Mouse (Mus musculus): ENCODE data around the gene Olfr168. TPM values are rescaled to one million over a fixed set of nuclear protein-coding genes. Genes with fewer than 3 reads are reported as not detected.
"Not testable (repeated sequence)": the region's sequence is repeated elsewhere in the genome, so short reads cannot be mapped to it uniquely, and the experiment has no call there.

Gene Olfr168
- not detected for total RNA-seq (2018; cell fraction: chromatin; rRNA removed)
- total RNA-seq (2018; cell fraction: cytosol; rRNA removed) = not detected
- not detected for total RNA-seq (2018; cell fraction: nucleus; rRNA removed)
- polyA plus RNA-seq (2018) = not detected in 3 replicates

DNA sequence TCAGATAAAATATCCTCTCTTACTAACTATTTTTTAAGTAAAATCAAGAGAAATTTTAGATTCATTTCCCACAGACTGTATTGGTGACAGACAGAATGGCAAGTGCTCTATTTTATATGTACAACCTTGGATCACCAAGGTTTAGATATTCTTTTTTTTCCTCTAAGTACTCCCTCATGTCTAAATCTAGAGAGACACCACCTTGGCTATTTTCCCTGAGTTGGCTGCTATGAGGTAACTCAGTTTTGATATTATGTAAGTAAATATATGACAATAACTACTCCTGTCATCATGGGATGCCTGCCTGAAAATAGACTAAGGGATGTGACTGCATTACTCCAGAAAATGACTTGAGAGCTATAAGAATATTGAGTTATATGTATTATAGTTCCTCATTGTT is at the start of gene Olfr168:
Olfr168 (minus strand) TSS at position 101 of the 400 bp plus-strand sequence.
- H3K4me3 ChIP-seq (ENCODE audit: inconsistent target) = no peak within 1 kb of the TSS
- no peak within 1 kb of the TSS for H3K27ac ChIP-seq
- H3K36me3 ChIP-seq (ENCODE audit: inconsistent target) = no peaks in the 10 kb centered on the region
- H3K79me2 ChIP-seq (ENCODE audit: inconsistent target) = no peaks in the 10 kb centered on the region

GRCm38 (mm10) chr16:19571709-19572108 is 36.4 kb upstream of the Olfr168 start, which contains the start of gene Olfr169:
Gene Olfr169, minus strand, starts transcription at chr16:19571809.
- not testable (repeated sequence) for H3K79me2 ChIP-seq (ENCODE audit: inconsistent target); H3K36me3 ChIP-seq (ENCODE audit: inconsistent target); H3K27ac ChIP-seq; H3K4me3 ChIP-seq (ENCODE audit: inconsistent target)
- no CpG with 5 or more reads among the region's 2 CpGs for WGBS (ENCODE audit: missing documents)

DNA sequence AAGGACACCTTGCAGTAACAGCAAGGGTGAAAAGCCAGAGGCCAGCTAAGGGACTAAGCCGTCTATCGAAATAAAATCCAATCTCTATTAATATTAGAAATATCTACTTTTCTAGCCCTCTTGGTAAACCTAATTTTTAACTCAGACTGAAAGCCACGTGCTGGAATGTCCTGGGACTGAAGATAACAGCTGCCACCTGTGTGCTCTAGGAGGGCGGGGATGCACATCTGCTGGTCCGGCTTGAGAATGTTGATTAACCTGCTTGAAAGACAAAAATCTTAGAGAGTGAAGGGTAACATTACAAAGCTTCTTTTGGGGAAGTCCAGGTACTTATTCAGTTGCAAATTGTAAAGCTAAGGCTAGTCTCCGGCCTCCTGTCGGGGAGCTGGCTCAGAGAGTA is 18.1 kb upstream of the Olfr168 start:
- WGBS (ENCODE audit: missing documents) = 92% methylated on average over 6 of the region's 7 CpGs
- not testable (repeated sequence) for H3K27ac ChIP-seq; H3K4me3 ChIP-seq (ENCODE audit: inconsistent target); H3K36me3 ChIP-seq (ENCODE audit: inconsistent target); H3K79me2 ChIP-seq (ENCODE audit: inconsistent target)

DNA sequence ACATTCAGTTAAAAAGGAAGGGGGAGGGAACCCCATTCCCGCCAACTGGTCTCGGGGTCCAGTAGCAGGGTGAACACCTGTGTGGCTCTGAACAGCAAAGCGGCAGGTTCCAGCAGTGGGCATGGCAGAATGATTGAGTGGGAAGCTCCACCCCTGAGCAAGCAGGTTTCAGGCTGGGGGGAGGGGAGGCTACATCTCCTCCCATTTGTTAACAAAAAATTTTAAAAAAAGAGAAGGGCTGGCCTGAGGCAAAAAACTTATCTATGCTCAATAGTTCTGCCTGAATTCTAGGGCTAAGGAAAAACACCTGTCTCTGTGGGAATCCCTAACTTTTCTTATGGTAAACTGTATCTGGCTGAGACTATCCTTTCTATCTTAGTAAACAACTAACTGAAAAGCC is 16.9 kb upstream of the Olfr168 start:
- H3K27ac ChIP-seq; H3K79me2 ChIP-seq (ENCODE audit: inconsistent target); H3K4me3 ChIP-seq (ENCODE audit: inconsistent target); H3K36me3 ChIP-seq (ENCODE audit: inconsistent target): not testable (repeated sequence)
- no CpG with 5 or more reads among the region's 3 CpGs for WGBS (ENCODE audit: missing documents)

GRCm38 (mm10) chr16:19522166-19522565 is 13.2 kb downstream of the Olfr168 start, which contains the start of gene Olfr167:
Gene Olfr167, minus strand, starts transcription at chr16:19522266.
- Histone ChIP-seq H3K79me2 (ENCODE audit: inconsistent target) (no peaks in the 10 kb centered on the region), H3K27ac (no peak within 1 kb of the TSS), H3K4me3 (ENCODE audit: inconsistent target) (no peak within 1 kb of the TSS), H3K36me3 (ENCODE audit: inconsistent target) (no peaks in the 10 kb centered on the region)
- 83% methylated on average over 2 of the region's 2 CpGs for WGBS (ENCODE audit: missing documents)

DNA sequence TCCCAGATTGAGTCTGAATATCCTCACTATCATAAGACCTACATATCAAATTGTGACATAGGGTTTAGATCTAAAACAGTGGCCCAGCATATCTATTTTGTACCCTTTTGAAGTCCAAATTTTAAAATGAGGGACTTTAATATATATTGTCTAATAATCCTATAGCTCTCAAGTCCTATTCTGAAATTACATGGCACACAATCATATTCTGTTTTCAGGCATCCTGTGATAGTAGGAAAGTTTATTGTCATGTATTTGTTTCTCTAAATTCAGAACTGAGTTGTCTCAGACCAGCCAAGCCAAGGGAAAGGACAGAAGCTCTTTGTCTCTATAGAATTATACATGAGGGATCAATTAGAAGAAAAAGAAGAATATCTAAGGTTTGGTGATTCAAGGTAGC is 52.0 kb downstream of the Olfr168 start, which contains the start of gene Olfr166:
Olfr166 (plus strand) TSS at position 301 of the 400 bp plus-strand sequence.
- H3K79me2 ChIP-seq (ENCODE audit: inconsistent target) = no peaks in the 10 kb centered on the region
- H3K4me3 ChIP-seq (ENCODE audit: inconsistent target) = no peak within 1 kb of the TSS
- no peak within 1 kb of the TSS for H3K27ac ChIP-seq
- H3K36me3 ChIP-seq (ENCODE audit: inconsistent target) = no peaks in the 10 kb centered on the region

Other genes starting within 250 kb of the Olfr168 start
- gene Olfr164, start 221.5 kb downstream of the Olfr168 start, polyA plus RNA-seq (2018) = not detected in 3 replicates
- gene Olfr165, start 112.4 kb downstream of the Olfr168 start, polyA plus RNA-seq (2018) = not detected in 3 replicates
- gene Olfr166, start 51.9 kb downstream of the Olfr168 start, polyA plus RNA-seq (2018) = not detected in 3 replicates
- gene Olfr167, start 13.3 kb downstream of the Olfr168 start, polyA plus RNA-seq (2018) = not detected in 3 replicates
- not detected in 3 replicates for gene Olfr169, start 36.3 kb upstream of the Olfr168 start, polyA plus RNA-seq (2018)
- not detected in 3 replicates for gene Olfr170, start 76.3 kb upstream of the Olfr168 start, polyA plus RNA-seq (2018)
- gene Olfr171, start 94.4 kb upstream of the Olfr168 start, polyA plus RNA-seq (2018) = not detected in 3 replicates
- gene Lamp3, start 170.8 kb upstream of the Olfr168 start, polyA plus RNA-seq (2018) = not detected in 3 replicates
- gene B3gnt5, start 224.7 kb upstream of the Olfr168 start, polyA plus RNA-seq (2018) = 0.46 to 1.4 TPM (median 0.54 TPM) in 3 replicates

Data from macrophage (primary cell).